Mouse (Mus musculus): Measurements from ENCODE around the gene Tmem100. TPM values are rescaled to one million over a fixed set of nuclear protein-coding genes. Genes with fewer than 3 reads are reported as not detected.

Gene Tmem100
- total RNA-seq (2021): 1 to 10 TPM; 6.3 to 8.1 TPM
- long read RNA-seq, experiment 1, partial matches to known transcripts: 8 of 12 reads
- long read RNA-seq, experiment 1, other reads (novel, unspliced or antisense): 0 of 12 reads
- long read RNA-seq, experiment 2, transcript Tmem100-201 (3 exons, 1,767 nt): major isoform, 10 of 20 reads
- long read RNA-seq, experiment 2, partial matches to known transcripts: 0 of 20 reads
- long read RNA-seq, experiment 2, other reads (novel, unspliced or antisense): 10 of 20 reads

DNA sequence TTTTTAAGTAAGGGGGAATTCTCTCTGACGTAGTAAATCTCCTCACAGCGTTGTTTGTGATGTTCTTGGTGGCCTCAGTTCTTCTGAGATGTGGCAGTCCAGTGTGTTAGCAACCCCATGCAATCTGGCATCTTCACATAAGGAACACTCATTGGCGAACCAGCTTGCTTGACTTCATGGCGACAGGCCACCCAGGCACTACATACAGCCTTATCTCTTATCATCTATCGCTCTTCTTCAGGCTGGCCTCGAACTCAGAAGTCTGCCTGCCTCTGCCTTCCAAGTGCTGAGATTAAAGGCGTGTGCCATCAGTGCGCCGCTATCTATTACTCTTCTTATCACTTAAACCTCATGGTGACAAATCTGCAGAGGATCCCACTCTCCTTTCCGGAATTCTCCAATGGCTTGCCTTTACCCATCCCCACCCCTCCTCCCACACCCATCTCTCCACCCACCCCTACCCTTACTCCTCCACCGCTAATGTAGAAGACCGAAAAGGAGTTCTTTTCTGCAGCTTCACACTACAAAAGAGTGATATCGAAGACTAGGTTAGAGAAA lies at the start of gene Tmem100:
Gene Tmem100 (plus strand): TSS at position 508 of the 558 bp plus-strand sequence.
- DNase-seq (ENCODE audit: low spot score in 2 of 2): no peak

DNA sequence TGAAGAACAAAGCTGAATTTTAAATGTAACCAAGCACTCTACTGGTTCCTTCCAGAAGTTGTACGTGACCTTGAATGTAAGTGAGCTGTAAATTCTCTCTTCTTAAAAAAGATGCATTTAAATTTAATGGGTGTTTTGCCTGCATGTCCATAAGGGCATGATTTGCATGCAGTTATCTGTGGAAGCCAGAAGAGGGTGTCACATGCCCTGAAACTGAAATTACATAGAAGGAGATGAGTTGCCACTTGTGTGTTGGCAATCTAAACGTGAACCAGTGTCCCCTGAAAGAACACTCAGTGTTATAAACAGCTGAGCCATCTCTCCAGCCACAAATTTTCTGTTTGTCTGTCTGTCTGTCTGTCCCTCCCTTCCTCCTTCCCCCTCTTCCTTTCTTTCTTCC lies 47.2 kb upstream of the Tmem100 start:
- DNase-seq (ENCODE audit: low spot score in 2 of 2): no peak

DNA sequence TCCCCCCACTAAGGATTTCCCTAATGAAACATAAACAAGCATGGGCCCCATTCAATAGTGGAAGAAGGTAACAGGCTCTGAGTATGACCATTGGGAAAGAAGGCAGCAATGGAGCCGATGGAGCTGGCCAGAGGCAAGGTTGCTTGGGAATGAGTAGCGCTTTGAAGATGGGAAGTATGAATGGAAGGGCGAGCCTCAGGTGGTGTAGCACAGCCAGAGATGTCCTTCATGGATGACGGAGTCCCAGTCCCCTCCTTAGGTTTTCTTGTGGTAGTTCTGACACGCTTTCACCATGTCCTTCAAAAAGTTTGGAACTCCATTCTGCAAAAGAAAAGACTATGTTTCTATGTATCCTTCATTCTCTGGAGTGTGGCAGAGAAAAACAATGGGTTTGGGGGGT lies 45.7 kb upstream of the Tmem100 start:
- DNase-seq (ENCODE audit: low spot score in 2 of 2): no peak

DNA sequence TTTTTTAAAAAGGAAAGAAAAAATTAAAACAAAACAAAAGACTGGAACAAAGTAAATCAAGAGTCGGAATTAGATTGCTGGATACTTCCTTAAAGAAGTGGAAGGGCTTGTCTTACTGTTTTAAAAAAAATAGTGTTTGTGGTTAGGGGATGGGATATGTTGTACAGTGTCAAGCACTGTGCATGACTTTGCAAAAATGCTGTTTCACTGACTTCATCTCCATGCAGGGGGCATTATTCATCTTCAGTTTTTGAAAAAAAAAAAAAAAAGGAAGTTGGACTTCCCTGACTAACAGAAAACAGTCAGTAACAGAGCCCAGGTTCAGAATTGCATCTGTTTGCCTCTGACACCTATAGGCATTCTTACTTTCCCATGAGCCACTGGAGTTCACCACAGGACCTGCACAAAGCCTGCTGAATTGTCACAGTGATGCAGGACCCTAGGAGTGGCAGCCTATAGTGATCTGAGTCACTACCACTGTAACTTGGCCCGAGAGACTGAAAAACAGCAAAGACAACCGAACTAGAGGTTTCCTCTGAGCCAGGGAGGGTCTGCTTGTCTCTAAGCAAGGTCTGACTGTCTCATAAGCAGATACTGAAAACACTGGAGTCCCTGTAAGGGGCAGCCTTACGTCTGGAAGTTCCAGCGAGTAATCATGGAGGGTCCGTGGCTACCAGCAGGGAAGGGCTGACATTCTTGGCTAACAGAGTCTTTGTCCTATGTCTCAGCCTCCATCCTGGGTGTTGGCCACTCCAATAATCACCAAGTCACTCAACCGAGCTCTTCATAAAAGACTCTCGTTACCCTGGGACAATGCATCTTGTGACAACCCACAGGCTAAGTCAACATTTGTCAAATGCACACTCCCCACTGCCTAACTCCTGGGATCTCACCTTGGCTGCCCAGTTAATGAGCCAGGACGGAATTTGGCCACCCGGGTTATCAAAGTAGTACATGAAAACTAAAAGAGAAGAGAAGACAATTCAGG lies 44.7 kb upstream of the Tmem100 start:
- DNase-seq (ENCODE audit: low spot score in 2 of 2): no peak

DNA sequence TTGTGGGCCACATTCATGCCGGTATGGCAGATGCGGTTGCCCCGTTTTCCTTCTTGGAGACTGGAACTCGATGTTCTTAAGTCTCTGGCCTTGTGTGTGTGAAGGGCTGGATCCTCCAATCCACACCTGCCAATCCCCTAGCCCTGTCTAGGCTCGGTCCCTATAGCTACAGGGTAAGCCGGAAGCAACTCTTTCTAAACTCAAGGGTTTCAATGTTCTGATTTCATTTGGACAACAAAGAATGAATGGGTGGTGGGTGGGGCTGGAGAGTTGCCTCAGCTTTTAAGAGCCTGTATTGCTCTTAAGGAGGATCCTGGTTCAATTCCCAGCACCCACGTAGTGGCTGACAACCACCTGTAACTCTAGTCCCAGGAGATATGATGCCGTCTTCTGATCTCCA lies 43.6 kb upstream of the Tmem100 start:
- DNase-seq (ENCODE audit: low spot score in 2 of 2): no peak

DNA sequence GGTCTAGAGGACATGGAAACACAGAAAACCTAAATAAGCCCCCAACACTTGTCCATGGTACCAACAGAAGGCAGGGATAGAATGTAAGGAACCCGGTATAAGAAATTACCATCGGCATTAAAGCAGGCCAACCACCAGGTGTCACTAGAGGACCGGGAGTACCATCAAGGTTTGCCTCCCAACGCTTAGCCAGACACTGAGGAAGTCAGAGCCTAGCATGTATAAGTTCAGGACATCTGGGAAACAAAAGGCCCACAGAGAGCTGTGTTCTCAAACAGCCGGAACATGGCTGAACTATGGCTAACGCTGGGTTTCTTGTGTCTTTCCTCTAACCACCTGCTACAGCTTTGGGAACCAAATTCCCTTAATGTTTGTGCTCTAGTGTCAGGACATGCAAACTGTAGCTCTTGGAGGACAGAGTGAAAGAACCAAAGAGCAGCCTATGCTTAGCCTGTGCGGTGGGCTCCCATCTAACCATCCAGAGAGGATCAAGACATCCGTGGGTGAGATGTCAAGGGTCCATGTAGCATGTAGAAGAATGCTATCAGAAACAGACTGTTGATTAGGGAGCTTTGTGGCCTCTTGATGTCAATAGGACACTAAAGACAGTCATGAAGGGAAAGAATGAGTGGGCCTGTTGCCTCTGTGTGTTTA lies 41.1 kb upstream of the Tmem100 start:
- DNase-seq (ENCODE audit: low spot score in 2 of 2): peak in 1 of 2 experiments; percentile 43

DNA sequence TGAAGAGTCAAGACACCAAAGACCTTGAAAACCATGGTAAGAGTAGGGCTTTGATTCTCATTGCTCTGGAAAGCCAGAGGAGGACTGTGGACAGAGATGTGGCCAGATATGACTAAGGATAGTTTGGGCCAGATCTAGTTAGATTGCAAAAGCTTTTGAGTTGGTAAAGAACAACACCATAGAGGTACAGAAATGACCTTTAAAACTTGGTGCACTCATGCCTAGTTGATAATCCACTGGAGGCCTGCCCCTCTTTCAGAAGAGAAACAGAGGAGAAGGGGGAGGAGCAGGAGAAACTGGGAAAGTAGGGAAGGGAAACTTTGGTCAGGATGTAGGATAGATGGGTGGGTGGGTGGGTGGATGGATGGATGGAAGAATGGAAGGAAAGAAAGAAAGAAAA lies 38.5 kb upstream of the Tmem100 start:
- no peak for DNase-seq (ENCODE audit: low spot score in 2 of 2)

DNA sequence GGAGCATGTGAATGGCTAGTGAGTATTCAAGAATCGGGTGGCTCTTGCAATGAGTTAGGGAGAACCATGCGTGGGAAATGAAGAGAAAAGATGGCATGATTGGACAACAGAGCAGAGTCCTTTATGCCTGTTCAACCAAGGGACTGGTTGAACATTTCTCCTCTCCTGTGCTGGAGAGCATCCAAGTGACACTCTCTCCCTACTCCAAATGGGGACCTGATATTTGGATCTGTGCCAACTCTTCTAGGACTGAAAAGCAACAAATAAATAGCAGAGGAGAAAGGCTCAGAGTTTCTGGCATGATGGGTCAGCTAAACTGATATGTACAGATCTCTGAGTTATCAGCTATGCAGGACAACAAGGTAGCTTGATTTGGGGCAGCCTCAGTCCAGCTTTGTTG lies 35.4 kb upstream of the Tmem100 start:
- no peak for DNase-seq (ENCODE audit: low spot score in 2 of 2)

DNA sequence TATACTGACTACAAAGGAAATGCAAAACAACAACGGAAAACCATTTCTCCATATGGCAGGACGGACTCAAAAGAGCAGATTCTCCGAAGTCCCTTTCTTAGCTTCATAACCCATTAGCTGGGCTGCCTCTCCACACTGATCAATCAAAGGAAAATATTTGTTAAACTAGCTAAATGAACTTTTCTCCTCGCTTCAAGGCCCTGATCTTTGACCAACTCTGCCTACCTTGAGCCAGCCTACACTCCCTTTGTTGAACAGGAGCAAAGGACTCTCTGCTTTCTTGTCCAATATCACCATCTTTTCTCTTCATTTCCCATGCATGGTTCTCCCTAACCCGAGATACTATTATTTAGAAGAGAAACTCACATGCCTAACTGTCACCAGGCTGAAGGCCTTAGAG lies 34.6 kb upstream of the Tmem100 start:
- DNase-seq (ENCODE audit: low spot score in 2 of 2): no peak

DNA sequence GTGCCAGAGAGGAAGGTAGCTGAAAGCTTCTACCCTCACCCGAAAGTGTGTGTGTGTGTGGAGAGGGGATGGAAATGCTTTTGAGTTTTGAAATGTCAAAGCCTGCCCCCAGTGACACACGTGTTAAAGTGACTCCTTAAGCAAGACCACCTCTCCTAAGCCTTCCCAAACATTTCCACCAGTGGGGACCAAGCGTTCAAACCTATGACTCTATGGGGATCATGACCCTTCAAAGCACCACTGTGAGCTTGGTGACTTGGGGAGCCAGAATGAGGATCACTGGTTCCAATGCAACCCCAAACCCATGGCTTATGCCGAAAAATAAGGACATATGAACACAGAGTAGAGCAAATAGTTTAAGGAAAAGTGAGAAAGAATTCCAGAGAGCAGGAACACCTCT lies 33.7 kb upstream of the Tmem100 start:
- no peak for DNase-seq (ENCODE audit: low spot score in 2 of 2)

DNA sequence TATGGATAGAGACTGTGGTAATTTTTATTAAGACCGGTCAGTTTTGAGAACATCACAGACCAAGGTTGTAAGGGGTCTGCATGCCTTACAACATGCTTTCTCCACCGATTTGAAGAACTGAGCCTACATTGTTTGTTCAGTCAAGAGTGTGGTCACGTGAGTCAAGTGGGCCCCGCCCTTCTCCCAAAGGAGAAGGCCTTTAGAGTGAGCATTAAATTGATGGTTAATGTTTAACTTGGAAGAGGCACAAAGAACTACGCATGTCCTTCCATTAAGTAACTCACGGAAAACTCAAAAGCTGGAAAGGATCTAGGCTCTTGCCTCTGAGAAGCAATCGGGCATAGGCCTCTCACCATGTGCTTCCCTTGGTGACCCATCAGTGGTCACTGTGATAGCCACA lies 33.3 kb upstream of the Tmem100 start:
- DNase-seq (ENCODE audit: low spot score in 2 of 2): no peak

DNA sequence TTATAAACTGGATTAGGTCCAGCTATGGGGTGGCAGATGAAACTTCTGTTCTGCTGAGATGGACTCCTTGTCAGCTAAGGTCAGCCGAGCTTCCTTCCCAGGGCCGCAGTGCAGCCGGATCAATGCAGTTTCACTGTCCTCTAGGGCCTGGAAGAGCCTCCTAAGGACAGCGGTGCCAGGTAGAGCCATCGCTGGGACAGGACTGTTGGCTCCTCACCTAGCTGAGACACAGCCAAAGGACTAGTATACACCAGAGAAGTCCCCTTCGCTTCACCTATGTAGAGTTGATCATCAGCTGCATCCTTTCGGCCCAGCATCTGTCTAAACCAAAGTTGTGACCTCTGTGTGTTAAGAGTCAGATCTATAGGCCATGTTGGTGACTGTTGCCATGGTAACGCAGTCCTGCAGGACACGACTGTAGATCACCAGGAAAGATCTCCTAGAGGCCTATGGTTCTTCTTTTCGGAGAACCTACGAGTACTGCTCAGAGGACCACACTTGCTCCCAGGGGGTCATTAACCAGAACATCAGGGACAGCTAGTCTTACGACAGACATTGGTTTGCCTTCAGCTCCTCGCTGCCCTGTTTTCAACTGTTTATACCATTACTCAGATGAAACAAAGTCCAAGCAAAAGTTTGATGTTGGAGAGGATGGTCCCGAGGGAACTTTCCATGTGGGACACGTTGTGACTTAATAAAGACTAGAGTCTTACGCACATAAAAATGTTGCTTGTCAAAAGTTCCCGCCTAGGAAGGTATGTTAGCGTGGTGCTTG lies 31.0 kb upstream of the Tmem100 start:
- no peak for DNase-seq (ENCODE audit: low spot score in 2 of 2)

DNA sequence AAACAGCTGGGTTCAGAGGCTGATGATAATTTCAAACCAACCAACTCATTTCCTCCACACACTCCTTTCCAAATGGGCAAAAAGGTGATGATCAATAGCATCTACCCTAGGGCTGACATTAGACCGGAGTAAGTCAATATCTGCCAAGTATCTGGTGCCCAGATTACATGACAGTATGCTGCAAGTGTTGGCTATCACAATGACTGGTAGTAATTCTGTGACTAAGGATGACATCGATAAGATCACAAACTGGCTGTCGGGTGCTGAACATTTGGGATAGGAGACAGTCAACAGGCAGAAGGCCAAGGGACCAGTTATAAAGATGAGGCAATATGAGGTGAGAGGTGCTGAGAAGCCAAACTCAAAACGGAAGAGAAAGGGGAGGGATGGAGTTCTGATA lies 29.5 kb upstream of the Tmem100 start:
- DNase-seq (ENCODE audit: low spot score in 2 of 2): no peak

DNA sequence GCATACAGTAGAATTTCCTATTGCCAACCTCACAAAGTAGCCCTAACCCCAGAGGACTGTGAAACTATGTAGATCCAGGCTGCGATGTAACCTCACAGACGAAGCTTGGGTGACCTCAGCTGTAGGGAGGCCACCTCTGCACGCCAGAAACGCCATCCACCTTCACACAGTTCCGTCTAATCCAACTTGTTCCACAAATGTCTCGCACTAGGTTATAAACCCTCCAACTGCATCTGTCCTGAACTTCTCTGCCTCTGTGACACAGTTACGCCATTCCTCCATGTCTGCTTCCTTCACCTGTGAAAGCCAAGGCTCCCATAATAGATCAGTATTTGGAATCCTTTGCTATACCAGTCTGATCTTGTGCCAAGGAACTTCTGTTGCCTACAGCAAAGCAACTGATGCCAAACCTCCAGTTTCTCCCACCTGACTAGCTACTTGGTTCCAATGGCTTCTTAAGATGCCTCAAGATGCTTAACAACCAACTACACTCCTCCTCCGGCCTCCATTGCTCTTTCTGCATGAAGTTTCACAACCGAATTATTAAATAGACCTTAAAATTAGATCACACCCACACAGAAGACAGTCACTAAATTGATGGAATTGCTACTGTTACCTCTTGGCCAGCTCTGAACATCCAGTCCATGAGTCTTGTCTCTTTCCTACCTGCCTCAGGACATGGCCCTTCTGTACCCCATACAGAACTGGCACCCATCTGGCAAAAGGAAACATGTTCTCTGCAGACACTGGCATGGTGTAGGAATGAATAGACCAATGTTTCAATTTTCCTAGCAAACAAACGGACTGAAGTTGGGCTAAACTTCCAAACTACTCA lies 28.5 kb upstream of the Tmem100 start:
- no peak for DNase-seq (ENCODE audit: low spot score in 2 of 2)

DNA sequence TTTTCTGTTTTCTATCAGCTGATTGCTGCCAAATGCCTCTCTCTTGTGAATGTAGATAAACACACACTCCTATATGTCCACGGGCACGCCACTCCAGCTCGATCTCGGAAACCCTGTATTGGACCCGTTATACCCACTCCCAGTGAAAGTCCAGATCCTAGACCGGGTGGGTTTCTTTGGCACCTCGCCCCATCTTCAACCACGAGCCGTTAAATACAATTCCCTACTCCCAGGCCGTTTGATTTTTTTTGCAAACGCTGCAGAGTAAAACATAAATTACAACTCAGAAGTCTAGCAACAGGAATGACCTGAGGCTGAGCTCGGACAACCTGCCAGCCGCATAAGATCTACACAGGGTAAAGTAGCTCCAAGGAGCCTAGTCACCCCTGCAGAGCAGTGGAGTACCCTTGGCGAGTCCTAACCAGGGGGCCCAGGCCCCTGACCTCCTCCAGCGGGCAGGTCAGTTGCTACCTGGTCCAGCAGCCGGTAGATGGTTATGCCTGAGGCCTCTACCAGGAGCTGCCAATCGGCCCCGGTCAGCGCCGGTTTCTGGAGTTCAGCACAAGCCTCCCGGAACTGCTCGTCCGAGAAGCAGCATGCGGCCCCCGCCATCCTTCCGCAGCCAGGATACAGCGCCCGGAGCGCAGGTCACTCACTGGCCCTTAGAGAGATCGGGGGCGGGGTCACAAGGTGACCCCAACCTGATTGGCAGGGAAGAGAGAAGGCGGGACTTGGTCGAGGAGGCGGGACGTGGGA lies 27.7 kb upstream of the Tmem100 start, which contains the start of gene Pctp:
Gene Pctp (minus strand): TSS at position 664 of the 756 bp plus-strand sequence.
- DNase-seq (ENCODE audit: low spot score in 2 of 2): peak; percentile 59 to 74

DNA sequence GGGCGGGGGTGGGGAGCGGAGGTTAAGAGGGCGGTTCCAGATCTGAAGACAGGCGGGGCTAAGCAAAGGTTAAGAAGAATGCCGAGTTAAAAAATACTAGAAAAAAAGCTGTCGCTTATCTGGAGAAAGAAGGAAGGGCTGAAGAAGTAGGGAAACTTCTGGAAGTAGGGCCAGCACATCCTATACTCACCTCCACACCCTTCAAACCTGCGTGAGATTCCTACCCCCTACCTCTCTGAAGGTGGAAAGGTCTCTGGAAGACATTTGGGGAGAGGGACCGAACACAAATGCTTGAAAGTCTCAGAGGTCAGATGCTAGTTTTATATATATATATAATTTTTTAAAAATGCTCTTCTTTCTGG lies 27.2 kb upstream of the Tmem100 start:
- no peak for DNase-seq (ENCODE audit: low spot score in 2 of 2)

DNA sequence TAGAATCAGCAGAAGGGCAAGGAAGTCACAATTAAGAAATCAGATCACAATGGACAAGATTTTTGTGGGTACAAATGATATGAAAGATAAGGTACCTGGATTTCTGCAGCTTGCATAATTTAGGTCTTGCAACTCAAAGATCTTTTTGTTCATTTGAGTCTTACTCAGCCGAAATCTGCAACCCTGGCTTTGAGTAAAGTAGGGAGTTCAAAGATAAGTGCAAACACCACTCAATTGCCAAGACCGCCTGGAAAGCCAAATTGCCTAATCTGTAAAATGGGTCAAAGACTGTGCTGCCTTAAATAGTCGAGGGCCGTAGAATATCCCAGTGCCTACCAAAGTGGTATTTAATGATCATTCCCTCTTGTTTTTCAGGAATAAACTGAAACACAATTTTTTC lies 26.8 kb upstream of the Tmem100 start:
- no peak for DNase-seq (ENCODE audit: low spot score in 2 of 2)

DNA sequence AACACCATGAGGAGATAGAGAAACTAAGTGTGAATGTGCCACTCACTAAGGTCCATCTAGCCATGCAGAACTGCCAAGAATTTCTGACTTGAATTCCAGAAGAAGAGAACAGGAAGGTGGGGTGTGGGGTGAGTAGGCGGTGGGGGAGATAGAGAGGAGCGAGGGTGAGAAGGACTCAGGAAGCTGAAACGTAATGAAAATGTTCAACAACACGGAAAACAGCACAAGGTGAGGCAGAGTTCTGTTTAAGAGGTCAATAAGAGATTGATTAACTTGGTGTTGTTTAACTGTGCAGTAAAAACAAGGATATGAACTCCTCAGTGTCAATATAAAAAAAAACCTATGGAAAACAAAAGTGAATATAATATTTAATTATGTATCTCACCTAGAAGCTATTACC lies 24.0 kb upstream of the Tmem100 start:
- DNase-seq (ENCODE audit: low spot score in 2 of 2): no peak

All from adrenal gland, postnatal 4 days (tissue).